Mouse (Mus musculus) frontal cortex, postnatal 10 days (tissue): ENCODE results near the gene 1700003E16Rik.

Experiments used
- DNase-seq, 2 experiments: peaks; one replicate each; pipeline ENCODE4 v3.0.0; 2022; ENCODE audit warnings: low spot score in 2 of 2, mixed read lengths in 1 of 2

1700003E16Rik gene

GRCm38 (mm10) chr6:83156259-83156684 lies at the start of gene 1700003E16Rik, which contains the start of gene Wdr54:
1700003E16Rik (plus strand) TSS chr6:83156404.
Wdr54 (minus strand) TSS chr6:83156397.
- DNase-seq: peak; percentile 74 to 81

- DNase-seq: peak; percentile 55 to 63
These were observed 48.4 kb upstream of the 1700003E16Rik start for GRCm38 (mm10) chr6:83107566-83108400.

GRCm38 (mm10) chr6:83108762-83109668 lies 47.2 kb upstream of the 1700003E16Rik start, which contains the start of gene Mrpl53:
Mrpl53 (plus strand) TSS chr6:83109040.
- peak; percentile 72 to 78 for DNase-seq

- no peak for DNase-seq
These were observed 44.6 kb upstream of the 1700003E16Rik start for GRCm38 (mm10) chr6:83111510-83112136.

- DNase-seq: peak; percentile 82 to 92
These were observed 41.1 kb upstream of the 1700003E16Rik start, which contains the start of gene Mogs for GRCm38 (mm10) chr6:83115011-83115671. Mogs (plus strand) TSS chr6:83115496.

GRCm38 (mm10) chr6:83115682-83116372 lies 40.4 kb upstream of the 1700003E16Rik start:
- no peak for DNase-seq

GRCm38 (mm10) chr6:83116373-83117164 lies 39.6 kb upstream of the 1700003E16Rik start:
- DNase-seq: no peak

GRCm38 (mm10) chr6:83117165-83117438 lies 39.1 kb upstream of the 1700003E16Rik start:
- DNase-seq: no peak

- DNase-seq: no peak
These were observed 38.6 kb upstream of the 1700003E16Rik start for GRCm38 (mm10) chr6:83117616-83118015.

GRCm38 (mm10) chr6:83118369-83118768 lies 37.8 kb upstream of the 1700003E16Rik start:
- DNase-seq: no peak

GRCm38 (mm10) chr6:83118825-83119733 lies 37.1 kb upstream of the 1700003E16Rik start:
- DNase-seq: no peak

GRCm38 (mm10) chr6:83119734-83120051 lies 36.5 kb upstream of the 1700003E16Rik start:
- no peak for DNase-seq

GRCm38 (mm10) chr6:83120930-83121862 lies 35.0 kb upstream of the 1700003E16Rik start, which contains the start of gene Wbp1:
Wbp1 (minus strand) TSS chr6:83121559.
- peak; percentile 95 to 98 for DNase-seq

- DNase-seq: peak in 1 of 2 experiments; percentile 25
These were observed 34.1 kb upstream of the 1700003E16Rik start for GRCm38 (mm10) chr6:83121863-83122710.

GRCm38 (mm10) chr6:83122961-83123360 lies 33.2 kb upstream of the 1700003E16Rik start:
- no peak for DNase-seq

GRCm38 (mm10) chr6:83124851-83125312 lies 31.3 kb upstream of the 1700003E16Rik start:
- DNase-seq: peak; percentile 86 to 87

- DNase-seq: no peak
These were observed 30.9 kb upstream of the 1700003E16Rik start, which contains the start of gene Ino80b for GRCm38 (mm10) chr6:83125331-83125730. Ino80b (minus strand) TSS chr6:83125431.
